In the genomic region with DNA sequence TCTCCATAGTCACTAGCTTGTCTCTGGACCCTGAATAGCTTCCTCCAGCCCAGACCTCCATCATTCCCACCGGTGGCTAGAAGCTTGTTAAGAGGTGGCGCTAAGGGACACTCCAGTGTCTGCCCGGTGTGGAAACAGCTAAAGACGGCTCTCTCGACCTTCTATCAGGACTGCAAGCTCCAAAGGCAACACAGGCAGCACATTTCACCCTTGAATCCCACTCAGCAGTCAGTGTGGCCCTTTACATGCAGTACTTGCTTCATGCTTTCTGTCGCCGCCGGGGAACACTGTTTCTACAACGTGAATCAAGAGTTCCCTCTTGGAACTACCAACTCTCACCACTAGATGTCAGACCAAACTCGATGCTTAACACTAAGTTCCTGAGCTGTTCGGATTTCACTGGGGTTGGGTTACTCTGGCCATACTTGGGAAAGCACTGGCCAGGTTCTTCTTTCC, we compare ENCODE assay signal across 8 mouse cellular contexts. TPM values are rescaled to one million over a fixed set of nuclear protein-coding genes. Genes with fewer than 3 reads are reported as not detected.
DNase-seq lines count a peak whose midpoint lies in the region; ATAC-seq and TF ChIP-seq lines count a peak whose summit lies in the region.

No protein-coding gene starts in this region.

- H3K9me3 ChIP-seq in hindbrain, postnatal 0 days (ENCODE audit: low read length): no peaks in the 10 kb centered on the region

- TF ChIP-seq CTCF in hindbrain, postnatal 0 days (IDR thresholded peaks at IDR 0.05; ENCODE audit: low read depth): peak; percentile 95

- 9% methylated on average over 11 of the region's 11 CpGs for WGBS in hindbrain, postnatal 0 days

- peak; percentile 2 to 18 for DNase-seq in spleen, postnatal 36 days (ENCODE audit: low spot score in 2 of 2)
- DNase-seq in spleen, postnatal 14 days (ENCODE audit: low spot score in 2 of 2): no peak
- DNase-seq in cerebellum, postnatal 36 days: peak; percentile 60 to 89
- DNase-seq in frontal cortex, postnatal 25 days (ENCODE audit: low spot score in 2 of 2): peak; percentile 18 to 59
- DNase-seq in hindbrain, postnatal 0 days (ENCODE audit: low spot score): peak; percentile 96
- peak; percentile 77 for DNase-seq in left cerebral cortex, adult 11 months (ENCODE audit: low spot score)
- DNase-seq in lung, postnatal 25 days (ENCODE audit: low spot score): peak; percentile 52
- peak; percentile 81 for DNase-seq in right cerebral cortex, adult 18-20 months

- H3K4me1 ChIP-seq in hindbrain, postnatal 0 days (ENCODE audit: insufficient read depth, low read length): no peaks in the 10 kb centered on the region

- ATAC-seq in hindbrain, postnatal 0 days: peak; percentile 89

- H3K27ac ChIP-seq in hindbrain, postnatal 0 days: no peak overlapping the region

- H3K9ac ChIP-seq in hindbrain, postnatal 0 days (replicated peaks; ENCODE audit: low read length): no peak overlapping the region

- peak overlapping the region; percentile 47 for H3K4me2 ChIP-seq in hindbrain, postnatal 0 days (ENCODE audit: low read depth, low read length)

- H3K27me3 ChIP-seq in hindbrain, postnatal 0 days (ENCODE audit: insufficient read depth, low read length): no peaks in the 10 kb centered on the region

- H3K36me3 ChIP-seq in hindbrain, postnatal 0 days (ENCODE audit: insufficient read depth, low read length): no peaks in the 10 kb centered on the region

- H3K4me3 ChIP-seq in hindbrain, postnatal 0 days (ENCODE audit: low read length): peak overlapping the region; percentile 14; the same call in 1 of the 2 replicates

RNA-seq across cellular contexts. Expression of gene Gm38100, which starts 16.2 kb away (rescaled TPM):
- not detected in 2 replicates for total RNA-seq in hindbrain, postnatal 0 days (2014; rRNA removed)
- not detected in 2 replicates for polyA plus RNA-seq in hindbrain, postnatal 0 days (2015; fragmentation: Nextera tagmentation; extraction: Ambion mirVana)

RNA-seq across cellular contexts. Expression of gene Rbm8a2, which starts 42.6 kb away (rescaled TPM):
- not detected in 2 replicates for total RNA-seq in hindbrain, postnatal 0 days (2014; rRNA removed)
- polyA plus RNA-seq in hindbrain, postnatal 0 days (2015; fragmentation: Nextera tagmentation; extraction: Ambion mirVana): 0.53 and 0.55 TPM in 2 replicates

RNA-seq across cellular contexts. Expression of gene Exo1, which starts 55.9 kb away (rescaled TPM):
- 3.2 and 3.5 TPM in 2 replicates for total RNA-seq in hindbrain, postnatal 0 days (2014; rRNA removed)
- 4.8 and 7.3 TPM in 2 replicates for polyA plus RNA-seq in hindbrain, postnatal 0 days (2015; fragmentation: Nextera tagmentation; extraction: Ambion mirVana)

Comparison
In these comparisons a context has a peak if more than half of its experiments do, and no peak if none do; other contexts are left out.
1. DNase-seq: peak in spleen, postnatal 36 days (2 of 2), cerebellum, postnatal 36 days (2 of 2), frontal cortex, postnatal 25 days (2 of 2), hindbrain, postnatal 0 days (single experiment), left cerebral cortex, adult 11 months (single experiment), lung, postnatal 25 days (single experiment) and right cerebral cortex, adult 18-20 months (single experiment); none in spleen, postnatal 14 days (0 of 2).